ENCODE assay signal across 20 mouse cellular contexts in the genomic region with DNA sequence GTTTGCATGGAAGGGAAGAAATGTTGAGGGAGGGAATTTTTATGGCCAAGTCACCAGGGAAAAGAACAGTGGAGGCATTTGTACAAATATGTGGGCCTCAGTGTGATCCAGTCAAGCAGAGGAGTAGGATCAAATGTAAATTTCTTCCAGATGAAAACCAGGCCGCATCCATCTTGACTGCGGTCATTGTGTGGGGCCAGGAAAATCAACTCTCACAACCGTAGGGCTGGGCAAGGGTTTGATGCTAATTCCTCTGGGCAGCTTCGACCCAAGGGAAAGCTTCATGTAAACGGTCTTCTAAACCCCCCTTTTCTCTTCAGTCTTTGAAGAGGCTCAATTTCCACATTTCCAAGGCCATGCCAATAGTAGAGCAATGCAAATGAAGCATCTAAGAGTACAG.
DNase-seq lines count a peak whose midpoint lies in the region; ATAC-seq and TF ChIP-seq lines count a peak whose summit lies in the region.
"Had no signal": no experiment of that assay in that cellular context is flagged by ENCODE, and none has a peak within 500 bp of the region (broad histone marks: within the 10 kb centered on the region; RNA-seq: fewer than 3 reads in every experiment).

No protein-coding gene starts in this region.

- H3K27me3 ChIP-seq in hindbrain, embryonic 10.5 days (ENCODE audit: insufficient read depth, poor library complexity, severe bottlenecking): no peaks in the 10 kb centered on the region
- H3K27me3 ChIP-seq in hindbrain, embryonic 14.5 days (ENCODE audit: control insufficient read depth, insufficient read depth, low read length): no peaks in the 10 kb centered on the region
- H3K27me3 ChIP-seq in embryonic facial prominence, embryonic 12.5 days: no peaks in the 10 kb centered on the region
- no peaks in the 10 kb centered on the region for H3K27me3 ChIP-seq in forebrain, embryonic 12.5 days
- H3K27me3 ChIP-seq: CH12.LX; heart, embryonic 13.5 days; hindbrain, embryonic 12.5 days had no signal

- H3K36me3 ChIP-seq in hindbrain, embryonic 10.5 days: no peaks in the 10 kb centered on the region
- H3K36me3 ChIP-seq in hindbrain, embryonic 14.5 days (replicated peaks; ENCODE audit: control insufficient read depth, insufficient read depth): no peaks in the 10 kb centered on the region
- no peaks in the 10 kb centered on the region for H3K36me3 ChIP-seq in embryonic facial prominence, embryonic 12.5 days
- H3K36me3 ChIP-seq in forebrain, embryonic 12.5 days (replicated peaks): no peaks in the 10 kb centered on the region
- H3K36me3 ChIP-seq: heart, embryonic 13.5 days; hindbrain, embryonic 12.5 days had no signal

- H3K4me1 ChIP-seq in hindbrain, embryonic 10.5 days (replicated peaks): no peaks in the 10 kb centered on the region
- H3K4me1 ChIP-seq in hindbrain, embryonic 14.5 days (replicated peaks; ENCODE audit: control insufficient read depth, insufficient read depth, low read length): no peaks in the 10 kb centered on the region
- 0 out of 2 replicates have a peak, but pooled peaks cover 5% of the 10 kb centered on the region for H3K4me1 ChIP-seq in embryonic facial prominence, embryonic 12.5 days
- no peaks in the 10 kb centered on the region for H3K4me1 ChIP-seq in embryonic fibroblast, embryonic 13.5 days (ENCODE audit: control insufficient read depth, insufficient read depth, low read length)
- no peaks in the 10 kb centered on the region for H3K4me1 ChIP-seq in forebrain, embryonic 12.5 days
- H3K4me1 ChIP-seq: heart, embryonic 13.5 days; hindbrain, embryonic 12.5 days had no signal

- H3K4me3 ChIP-seq in hindbrain, embryonic 10.5 days: no peak overlapping the region
- no peak overlapping the region for H3K4me3 ChIP-seq in hindbrain, embryonic 14.5 days (replicated peaks; ENCODE audit: low read length)
- H3K4me3 ChIP-seq in embryonic facial prominence, embryonic 12.5 days: no peak overlapping the region
- H3K4me3 ChIP-seq in embryonic fibroblast, embryonic 13.5 days (ENCODE audit: insufficient read depth, low read length): no peak overlapping the region
- H3K4me3 ChIP-seq in forebrain, embryonic 12.5 days (replicated peaks): no peak overlapping the region
- H3K4me3 ChIP-seq: heart, embryonic 13.5 days; hindbrain, embryonic 12.5 days had no signal

- TF ChIP-seq POLR2A in embryonic fibroblast, embryonic 13.5 days (IDR thresholded peaks at IDR 0.05; ENCODE audit: low read depth, low read length): no peak

- DNase-seq in hindbrain, embryonic 10.5 days (ENCODE audit: low spot score): peak; percentile 15
- DNase-seq in hindbrain, embryonic 14.5 days (ENCODE audit: low spot score): no peak
- DNase-seq in NIH3T3 (ENCODE audit: low read depth): peak; percentile 3
- no peak for DNase-seq in lung, postnatal 4 days
- DNase-seq: adrenal gland, adult 8-10 months; adrenal gland, postnatal 36 days; cerebellum, adult 2 months; cerebellum, postnatal 10 days; gastrocnemius, postnatal 36 days; heart, adult 11 months; heart, postnatal 36 days; kidney, adult 18-20 months had no signal

- WGBS in hindbrain, embryonic 10.5 days: 71% methylated on average over 5 of the region's 5 CpGs
- WGBS in hindbrain, embryonic 14.5 days: 85% methylated on average over 5 of the region's 5 CpGs
- 25% methylated on average over 5 of the region's 5 CpGs for WGBS in embryonic facial prominence, embryonic 12.5 days
- WGBS in forebrain, embryonic 12.5 days: 83% methylated on average over 5 of the region's 5 CpGs

- H3K9me3 ChIP-seq in hindbrain, embryonic 10.5 days: no peaks in the 10 kb centered on the region
- H3K9me3 ChIP-seq in hindbrain, embryonic 14.5 days (ENCODE audit: control insufficient read depth, low read length): no peaks in the 10 kb centered on the region
- no peaks in the 10 kb centered on the region for H3K9me3 ChIP-seq in embryonic facial prominence, embryonic 12.5 days
- H3K9me3 ChIP-seq in forebrain, embryonic 12.5 days: no peaks in the 10 kb centered on the region
- H3K9me3 ChIP-seq: heart, embryonic 13.5 days; hindbrain, embryonic 12.5 days had no signal

- no peak overlapping the region for H3K27ac ChIP-seq in hindbrain, embryonic 10.5 days
- no peak overlapping the region for H3K27ac ChIP-seq in hindbrain, embryonic 14.5 days
- H3K27ac ChIP-seq in embryonic facial prominence, embryonic 12.5 days: peak overlapping the region; percentile 52
- H3K27ac ChIP-seq in embryonic fibroblast, embryonic 13.5 days (ENCODE audit: insufficient read depth, low read length): peak overlapping the region; percentile 6; the same call in 1 of the 2 replicates
- H3K27ac ChIP-seq in forebrain, embryonic 12.5 days: no peak overlapping the region
- H3K27ac ChIP-seq: heart, embryonic 13.5 days; hindbrain, embryonic 12.5 days; hindbrain, postnatal 0 days had no signal

- TF ChIP-seq CTCF in embryonic fibroblast, embryonic 13.5 days (IDR thresholded peaks at IDR 0.05; ENCODE audit: borderline replicate concordance, insufficient read depth, low read length): no peak

- no peak overlapping the region for H3K9ac ChIP-seq in hindbrain, embryonic 14.5 days
- H3K9ac ChIP-seq in embryonic facial prominence, embryonic 12.5 days: no peak overlapping the region
- no peak overlapping the region for H3K9ac ChIP-seq in forebrain, embryonic 12.5 days
- H3K9ac ChIP-seq: heart, embryonic 13.5 days; hindbrain, embryonic 12.5 days had no signal

- ATAC-seq in hindbrain, embryonic 14.5 days (ENCODE audit: low FRiP score): no peak
- peak; percentile 47; the same call in 1 of the 2 replicates for ATAC-seq in embryonic facial prominence, embryonic 12.5 days (ENCODE audit: insufficient number of reproducible peaks, insufficient read depth, low FRiP score, low TSS enrichment)
- no peak for ATAC-seq in forebrain, embryonic 12.5 days (ENCODE audit: low FRiP score)
- ATAC-seq: forebrain, embryonic 14.5 days; hindbrain, postnatal 0 days had no signal

- no peak overlapping the region for H3K4me2 ChIP-seq in hindbrain, embryonic 14.5 days (replicated peaks)
- no peak overlapping the region for H3K4me2 ChIP-seq in embryonic facial prominence, embryonic 12.5 days (replicated peaks)
- no peak overlapping the region for H3K4me2 ChIP-seq in forebrain, embryonic 12.5 days
- H3K4me2 ChIP-seq: heart, embryonic 13.5 days; hindbrain, embryonic 12.5 days had no signal

Comparison
In these comparisons a context has a peak if more than half of its experiments do, and no peak if none do; other contexts are left out.
1. DNase-seq: peak in hindbrain, embryonic 10.5 days (single experiment) and NIH3T3 (single experiment); none in hindbrain, embryonic 14.5 days (single experiment) and lung, postnatal 4 days (0 of 2).
2. H3K27ac ChIP-seq: peak in embryonic facial prominence, embryonic 12.5 days (single experiment) and embryonic fibroblast, embryonic 13.5 days (single experiment); none in hindbrain, embryonic 10.5 days (single experiment), hindbrain, embryonic 14.5 days (single experiment) and forebrain, embryonic 12.5 days (single experiment).